Mouse (Mus musculus) C2C12 (cell line): ENCODE measurements at regions not wholly inside any gene's neighbourhood (a gene's known extent, or its start where the extent isn't known, plus 50 kb on each side); places are given as distances from the start of the nearest gene placed in this dataset.

Experiments
- CTCF ChIP-seq: IDR thresholded peaks from one replicate; pipeline ENCODE4 v1.5.1; 2011; ENCODE audit not compliant: control insufficient read depth, insufficient read depth, insufficient read length
- MAX ChIP-seq: IDR thresholded peaks from one replicate; pipeline ENCODE4 v1.6.1; 2011; ENCODE audit warnings: mild to moderate bottlenecking, control low read depth
- MYOD1 ChIP-seq: IDR thresholded peaks from one replicate; pipeline ENCODE4 v1.6.1; 2011; ENCODE audit warnings: low read depth; ENCODE audit not compliant: control insufficient read depth, insufficient read length
- MYOG ChIP-seq: IDR thresholded peaks from one replicate; pipeline ENCODE4 v1.6.1; 2011; ENCODE audit not compliant: control insufficient read depth, insufficient read length; ENCODE audit errors: extremely low read depth

- no peak for TF ChIP-seq CTCF
- no peak for TF ChIP-seq MYOD1
- TF ChIP-seq MAX, result no peak
- TF ChIP-seq MYOG, result no peak
These were observed 483.3 kb downstream of the Sox2 start for GRCm38 (mm10) chr3:35133477-35133876.
